Mouse (Mus musculus): ENCODE data around the gene Srd5a3. TPM values are rescaled to one million over a fixed set of nuclear protein-coding genes. Genes with fewer than 3 reads are reported as not detected.

Gene Srd5a3
- polyA plus RNA-seq, 1 experiment from 2014 or later: 23.9 TPM

Other genes with a start within 250 kb of the Srd5a3 start
- gene Kdr, start 161.8 kb upstream of the Srd5a3 start, polyA plus RNA-seq (2016; fragmentation: Nextera tagmentation; extraction: Ambion mirVana): 26.2 and 29.2 TPM in 2 replicates
- gene Tmem165, start 43.6 kb downstream of the Srd5a3 start, polyA plus RNA-seq (2016; fragmentation: Nextera tagmentation; extraction: Ambion mirVana): 75.4 and 81.0 TPM in 2 replicates
- 10.9 and 12.1 TPM in 2 replicates for gene Clock, start 164.5 kb downstream of the Srd5a3 start, polyA plus RNA-seq (2016; fragmentation: Nextera tagmentation; extraction: Ambion mirVana)
- not detected in 2 replicates for gene Pdcl2, start 190.9 kb downstream of the Srd5a3 start, polyA plus RNA-seq (2016; fragmentation: Nextera tagmentation; extraction: Ambion mirVana)
- gene Nmu, start 223.5 kb downstream of the Srd5a3 start, polyA plus RNA-seq (2016; fragmentation: Nextera tagmentation; extraction: Ambion mirVana): 0.28 and 0.45 TPM in 2 replicates

All from midbrain, embryonic 10.5 days (tissue).